In genomic region chr9:65545635-65546412, GRCm38 (mm10) we compare ENCODE assay signal across 8 mouse cellular contexts. TPM values are rescaled to one million over a fixed set of nuclear protein-coding genes. Genes with fewer than 3 reads are reported as not detected.
DNase-seq lines count a peak whose midpoint lies in the region; ATAC-seq and TF ChIP-seq lines count a peak whose summit lies in the region.

No protein-coding gene starts in this region.

- TF ChIP-seq CTCF in embryonic fibroblast, embryonic 13.5 days (IDR thresholded peaks at IDR 0.05; ENCODE audit: borderline replicate concordance, insufficient read depth, low read length), result no peak
- no peak for TF ChIP-seq CTCF in liver, postnatal 0 days (IDR thresholded peaks at IDR 0.05; ENCODE audit: low read depth)

- peak overlapping the region; percentile 56 for H3K27ac ChIP-seq in heart, embryonic 12.5 days (ENCODE audit: poor library complexity, severe bottlenecking)
- peak overlapping the region; percentile 74 for H3K27ac ChIP-seq in embryonic fibroblast, embryonic 13.5 days (ENCODE audit: insufficient read depth, low read length)
- H3K27ac ChIP-seq in liver, postnatal 0 days (ENCODE audit: low read depth), result peak overlapping the region; percentile 80

- ATAC-seq in heart, embryonic 12.5 days (ENCODE audit: insufficient number of reproducible peaks, low FRiP score), result no peak
- peak; percentile 30; the same call in 1 of the 2 replicates for ATAC-seq in liver, postnatal 0 days

- H3K4me2 ChIP-seq in heart, embryonic 12.5 days, result no peak overlapping the region
- no peak overlapping the region for H3K4me2 ChIP-seq in liver, postnatal 0 days (ENCODE audit: low read depth, low read length)

- no peak for DNase-seq in heart, adult 8-10 months (ENCODE audit: low spot score)
- peak; percentile 75 for DNase-seq in A20 (ENCODE audit: low read depth, low spot score)
- DNase-seq in liver, postnatal 0 days, result peak; percentile 47
- no peak for DNase-seq in cerebellum, adult 11-12 months
- no peak for DNase-seq in cerebellum, postnatal 25 days
- DNase-seq in urinary bladder, adult 2 months (ENCODE audit: low spot score), result no peak

- no peaks in the 10 kb centered on the region for H3K27me3 ChIP-seq in heart, embryonic 12.5 days (replicated peaks)
- H3K27me3 ChIP-seq in liver, postnatal 0 days (ENCODE audit: insufficient read depth, low read length), result no peaks in the 10 kb centered on the region

- H3K4me1 ChIP-seq in heart, embryonic 12.5 days (replicated peaks), result peaks cover 59% of the 10 kb centered on the region
- H3K4me1 ChIP-seq in embryonic fibroblast, embryonic 13.5 days (ENCODE audit: control insufficient read depth, insufficient read depth, low read length), result peaks cover 33% of the 10 kb centered on the region
- H3K4me1 ChIP-seq in liver, postnatal 0 days (ENCODE audit: insufficient read depth), result peaks cover 70% of the 10 kb centered on the region

- H3K9ac ChIP-seq in heart, embryonic 12.5 days, result no peak overlapping the region
- H3K9ac ChIP-seq in liver, postnatal 0 days (replicated peaks), result no peak overlapping the region

- H3K4me3 ChIP-seq in heart, embryonic 12.5 days, result no peak overlapping the region
- no peak overlapping the region for H3K4me3 ChIP-seq in embryonic fibroblast, embryonic 13.5 days (ENCODE audit: insufficient read depth, low read length)
- no peak overlapping the region for H3K4me3 ChIP-seq in liver, postnatal 0 days (ENCODE audit: low read depth, low read length)

- no peaks in the 10 kb centered on the region for H3K36me3 ChIP-seq in heart, embryonic 12.5 days
- no peaks in the 10 kb centered on the region for H3K36me3 ChIP-seq in liver, postnatal 0 days (replicated peaks; ENCODE audit: insufficient read depth, low read length)

- H3K9me3 ChIP-seq in heart, embryonic 12.5 days (replicated peaks), result no peaks in the 10 kb centered on the region
- H3K9me3 ChIP-seq in liver, postnatal 0 days (ENCODE audit: low read length), result no peaks in the 10 kb centered on the region

- 62% methylated on average over 10 of the region's 10 CpGs for WGBS in heart, embryonic 12.5 days
- WGBS in liver, postnatal 0 days (ENCODE audit: insufficient replicate concordance), result 68% methylated on average over 10 of the region's 10 CpGs

- TF ChIP-seq EP300 in liver, postnatal 0 days (IDR thresholded peaks at IDR 0.05; ENCODE audit: low read depth), result no peak

- TF ChIP-seq POLR2A in embryonic fibroblast, embryonic 13.5 days (IDR thresholded peaks at IDR 0.05; ENCODE audit: low read depth, low read length), result no peak; the same call in 1 of the 2 replicates

RNA-seq across cellular contexts. Expression of gene Ankdd1a, which starts 25.8 kb away (rescaled TPM):
- not detected in 2 replicates for polyA plus RNA-seq in heart, embryonic 12.5 days (2016; fragmentation: Nextera tagmentation; extraction: Ambion mirVana)
- total RNA-seq in heart, adult 8-10 months (2022), result not detected
- polyA plus RNA-seq in embryonic fibroblast, embryonic 13.5 days (2011; ENCODE audit: insufficient read length, low read depth, missing spikeins), result not detected in 2 replicates
- polyA plus RNA-seq in liver, postnatal 0 days (2015; fragmentation: Nextera tagmentation; extraction: Ambion mirVana), result not detected in 2 replicates
- polyA plus RNA-seq in urinary bladder, adult 2 months (2012; rRNA removed), result 21.8 and 33.9 TPM in 2 replicates

RNA-seq across cellular contexts. Expression of gene Plekho2, which starts 34.0 kb away (rescaled TPM):
- 14.0 and 14.9 TPM in 2 replicates for polyA plus RNA-seq in heart, embryonic 12.5 days (2016; fragmentation: Nextera tagmentation; extraction: Ambion mirVana)
- 10 to 100 TPM in 3 of 4 experiments, 1 to 10 TPM in 1; 7.4 to 12.3 (median 10.8) TPM for total RNA-seq in heart, adult 8-10 months (2022)
- 58.1 and 78.4 TPM in 2 replicates for polyA plus RNA-seq in embryonic fibroblast, embryonic 13.5 days (2011; ENCODE audit: insufficient read length, low read depth, missing spikeins)
- polyA plus RNA-seq in liver, postnatal 0 days (2015; fragmentation: Nextera tagmentation; extraction: Ambion mirVana), result 14.3 and 14.5 TPM in 2 replicates
- polyA plus RNA-seq in urinary bladder, adult 2 months (2012; rRNA removed), result 45.4 and 50.5 TPM in 2 replicates

RNA-seq across cellular contexts. Expression of gene Pif1, which starts 41.1 kb away (rescaled TPM):
- 12.4 and 14.4 TPM in 2 replicates for polyA plus RNA-seq in heart, embryonic 12.5 days (2016; fragmentation: Nextera tagmentation; extraction: Ambion mirVana)
- total RNA-seq in heart, adult 8-10 months (2022), result not detected
- polyA plus RNA-seq in embryonic fibroblast, embryonic 13.5 days (2011; ENCODE audit: insufficient read length, low read depth, missing spikeins), result 8.3 and 10.9 TPM in 2 replicates
- polyA plus RNA-seq in liver, postnatal 0 days (2015; fragmentation: Nextera tagmentation; extraction: Ambion mirVana), result 3.2 and 3.5 TPM in 2 replicates
- polyA plus RNA-seq in urinary bladder, adult 2 months (2012; rRNA removed), result 0.29 and 0.36 TPM in 2 replicates

Comparison
In these comparisons a context has a peak if more than half of its experiments do, and no peak if none do; other contexts are left out.
1. DNase-seq: peak in A20 (single experiment) and liver, postnatal 0 days (single experiment); none in heart, adult 8-10 months (single experiment), cerebellum, adult 11-12 months (single experiment), cerebellum, postnatal 25 days (0 of 2) and urinary bladder, adult 2 months (single experiment).
2. RNA of gene Ankdd1a, which starts 25.8 kb away (polyA plus RNA-seq): 21.8 to 33.9 TPM in urinary bladder, adult 2 months; not detected in embryonic fibroblast, embryonic 13.5 days, not detected in heart, embryonic 12.5 days and not detected in liver, postnatal 0 days; every median in the first group is over 10 times any median in the second.
3. Peak in every context shown above with its lines, with median percentiles within 50 percentile points of each other: H3K27ac ChIP-seq.